Mouse (Mus musculus) neural tube, embryonic 15.5 days (tissue): ENCODE data around the gene Rftn1. TPM values are rescaled to one million over a fixed set of nuclear protein-coding genes. Genes with fewer than 3 reads are reported as not detected.

Source experiments
- ATAC-seq: fragments of 200-750 bp; cut with Nextera tagmentation; 2 replicates; pipeline ENCODE4 v1.8.0; 2017; ENCODE audit warnings: mild to moderate bottlenecking, moderate TSS enrichment, moderate library complexity; ENCODE audit not compliant: low FRiP score
- H3K27ac ChIP-seq: fragments of 300-500 bp; sonication (generic); replicated peaks from 2 replicates; pipeline ENCODE4 v1.5.1; 2015; ENCODE audit warnings: mild to moderate bottlenecking, inconsistent platforms
- H3K27me3 ChIP-seq: fragments of 300-500 bp; sonication (generic); replicated peaks from 2 replicates; pipeline ENCODE4 v1.6.1; 2015; ENCODE audit warnings: inconsistent platforms
- H3K36me3 ChIP-seq: fragments of 300-500 bp; sonication (generic); 2 replicates; pipeline ENCODE4 v1.6.1; 2015; ENCODE audit warnings: inconsistent platforms
- H3K4me1 ChIP-seq: fragments of 300-500 bp; sonication (generic); 2 replicates; pipeline ENCODE4 v1.6.1; 2015; ENCODE audit warnings: inconsistent platforms
- H3K4me2 ChIP-seq: fragments of 300-500 bp; sonication (generic); 2 replicates; pipeline ENCODE4 v1.6.1; 2015; ENCODE audit warnings: inconsistent platforms, mild to moderate bottlenecking, moderate library complexity
- H3K4me3 ChIP-seq: fragments of 300-500 bp; sonication (generic); replicated peaks from 2 replicates; pipeline ENCODE4 v1.5.1; 2015; ENCODE audit warnings: mild to moderate bottlenecking, inconsistent platforms
- H3K9ac ChIP-seq: fragments of 300-500 bp; sonication (generic); replicated peaks from 2 replicates; pipeline ENCODE4 v1.6.1; 2015; ENCODE audit warnings: mild to moderate bottlenecking, inconsistent platforms
- H3K9me3 ChIP-seq: fragments of 300-500 bp; sonication (generic); replicated peaks from 2 replicates; pipeline ENCODE4 v1.6.1; 2016; ENCODE audit warnings: inconsistent platforms
- WGBS: fragments of 180-500 bp; shearing (Covaris S2); methylation state at CpG from one replicate; pipeline ENCODE4 v1.1.7; 2015; ENCODE audit warnings: mixed read lengths; 5-methylcytosine and 5-hydroxymethylcytosine counted together
- polyA plus RNA-seq: library from polyadenylated mRNA; unstranded; fragments of >200 nt; fragmentation: Nextera tagmentation; extraction: Ambion mirVana; gene quantifications from 2 replicates; pipeline ENCODE4 v1.2.1, GENCODE M21; 2015

Rftn1 gene
- polyA plus RNA-seq, 1 experiment from 2014 or later: 17.9 TPM

GRCm38 (mm10) chr17:50142151-50142550 is 48.3 kb downstream of the Rftn1 start:
- Histone ChIP-seq H3K4me2 (no peak overlapping the region), H3K4me1 (peaks cover 6% of the 10 kb centered on the region; the same call in 1 of the 2 replicates), H3K27ac (no peak overlapping the region), H3K9ac (no peak overlapping the region), H3K9me3 (no peaks in the 10 kb centered on the region), H3K4me3 (no peak overlapping the region), H3K27me3 (no peaks in the 10 kb centered on the region), H3K36me3 (no peaks in the 10 kb centered on the region)
- 89% methylated on average over 7 of the region's 7 CpGs for WGBS
- no peak for ATAC-seq

- Histone ChIP-seq H3K36me3 (no peaks in the 10 kb centered on the region), H3K4me1 (peaks cover 5% of the 10 kb centered on the region; the same call in 1 of the 2 replicates), H3K27me3 (no peaks in the 10 kb centered on the region), H3K27ac (no peak overlapping the region), H3K9ac (no peak overlapping the region), H3K9me3 (no peaks in the 10 kb centered on the region), H3K4me2 (no peak overlapping the region), H3K4me3 (no peak overlapping the region)
- ATAC-seq: peak; percentile 53; the same call in 1 of the 2 replicates
- WGBS: 74% methylated on average over 9 of the region's 9 CpGs
These were observed 54.4 kb downstream of the Rftn1 start for GRCm38 (mm10) chr17:50136060-50136459.

GRCm38 (mm10) chr17:50135466-50135865 is 55.0 kb downstream of the Rftn1 start:
- no peak overlapping the region for H3K9ac ChIP-seq
- H3K4me3 ChIP-seq: no peak overlapping the region
- H3K4me2 ChIP-seq: no peak overlapping the region
- no peaks in the 10 kb centered on the region for H3K27me3 ChIP-seq
- no peak overlapping the region for H3K27ac ChIP-seq
- H3K36me3 ChIP-seq: no peaks in the 10 kb centered on the region
- no peak for ATAC-seq
- H3K9me3 ChIP-seq: no peaks in the 10 kb centered on the region
- 80% methylated on average over 10 of the region's 10 CpGs for WGBS
- H3K4me1 ChIP-seq: peaks cover 5% of the 10 kb centered on the region; the same call in 1 of the 2 replicates

- Histone ChIP-seq H3K4me3 (no peak overlapping the region), H3K36me3 (no peaks in the 10 kb centered on the region), H3K27ac (no peak overlapping the region), H3K4me2 (no peak overlapping the region), H3K4me1 (peaks cover 14% of the 10 kb centered on the region), H3K9ac (no peak overlapping the region), H3K27me3 (no peaks in the 10 kb centered on the region), H3K9me3 (no peaks in the 10 kb centered on the region)
- no peak for ATAC-seq
- 55% methylated on average over 4 of the region's 4 CpGs for WGBS
These were observed 58.8 kb downstream of the Rftn1 start for GRCm38 (mm10) chr17:50131698-50132097.

- Histone ChIP-seq H3K27me3 (no peaks in the 10 kb centered on the region), H3K4me2 (no peak overlapping the region), H3K9ac (no peak overlapping the region), H3K27ac (no peak overlapping the region), H3K4me3 (no peak overlapping the region), H3K4me1 (peaks cover 15% of the 10 kb centered on the region), H3K36me3 (no peaks in the 10 kb centered on the region), H3K9me3 (no peaks in the 10 kb centered on the region)
- WGBS: 76% methylated on average over 4 of the region's 4 CpGs
- no peak for ATAC-seq
These were observed 60.1 kb downstream of the Rftn1 start for GRCm38 (mm10) chr17:50130421-50130820.

- peaks cover 15% of the 10 kb centered on the region for H3K4me1 ChIP-seq
- H3K27me3 ChIP-seq: no peaks in the 10 kb centered on the region
- H3K4me2 ChIP-seq: no peak overlapping the region
- no peaks in the 10 kb centered on the region for H3K36me3 ChIP-seq
- no peak overlapping the region for H3K9ac ChIP-seq
- ATAC-seq: no peak
- 56% methylated on average over 3 of the region's 3 CpGs for WGBS
- H3K27ac ChIP-seq: no peak overlapping the region
- no peak overlapping the region for H3K4me3 ChIP-seq
- H3K9me3 ChIP-seq: no peaks in the 10 kb centered on the region
These were observed 62.1 kb downstream of the Rftn1 start for GRCm38 (mm10) chr17:50128392-50128791.

- no peak overlapping the region for H3K4me3 ChIP-seq
- ATAC-seq: peak; percentile 19; the same call in 1 of the 2 replicates
- no peak overlapping the region for H3K9ac ChIP-seq
- 66% methylated on average over 9 of the region's 9 CpGs for WGBS
- no peaks in the 10 kb centered on the region for H3K9me3 ChIP-seq
- H3K36me3 ChIP-seq: no peaks in the 10 kb centered on the region
- peaks cover 15% of the 10 kb centered on the region for H3K4me1 ChIP-seq
- H3K27ac ChIP-seq: peak overlapping the region; percentile 9; the same call in 1 of the 2 replicates
- H3K27me3 ChIP-seq: no peaks in the 10 kb centered on the region
- H3K4me2 ChIP-seq: no peak overlapping the region
These were observed 63.2 kb downstream of the Rftn1 start for GRCm38 (mm10) chr17:50127045-50127813.

GRCm38 (mm10) chr17:50126545-50126944 is 63.9 kb downstream of the Rftn1 start:
- no peak overlapping the region for H3K9ac ChIP-seq
- H3K4me2 ChIP-seq: no peak overlapping the region
- no peaks in the 10 kb centered on the region for H3K9me3 ChIP-seq
- no peaks in the 10 kb centered on the region for H3K36me3 ChIP-seq
- no peaks in the 10 kb centered on the region for H3K27me3 ChIP-seq
- WGBS: 41% methylated on average over 2 of the region's 2 CpGs
- peak overlapping the region; percentile 9; the same call in 1 of the 2 replicates for H3K27ac ChIP-seq
- H3K4me1 ChIP-seq: peaks cover 15% of the 10 kb centered on the region
- no peak overlapping the region for H3K4me3 ChIP-seq
- no peak for ATAC-seq

GRCm38 (mm10) chr17:50125900-50126299 is 64.6 kb downstream of the Rftn1 start:
- no peak for ATAC-seq
- Histone ChIP-seq H3K9me3 (no peaks in the 10 kb centered on the region), H3K36me3 (no peaks in the 10 kb centered on the region), H3K4me1 (peaks cover 15% of the 10 kb centered on the region), H3K4me3 (no peak overlapping the region), H3K27me3 (no peaks in the 10 kb centered on the region), H3K27ac (no peak overlapping the region), H3K4me2 (no peak overlapping the region), H3K9ac (no peak overlapping the region)
- WGBS: 79% methylated on average over 5 of the region's 5 CpGs

- no peak for ATAC-seq
- Histone ChIP-seq H3K4me2 (no peak overlapping the region), H3K4me1 (peaks cover 15% of the 10 kb centered on the region), H3K36me3 (no peaks in the 10 kb centered on the region), H3K27ac (no peak overlapping the region), H3K27me3 (no peaks in the 10 kb centered on the region), H3K9ac (no peak overlapping the region), H3K4me3 (no peak overlapping the region), H3K9me3 (no peaks in the 10 kb centered on the region)
- 82% methylated on average over 3 of the region's 3 CpGs for WGBS
These were observed 65.2 kb downstream of the Rftn1 start for GRCm38 (mm10) chr17:50125245-50125798.

GRCm38 (mm10) chr17:50124708-50125107 is 65.8 kb downstream of the Rftn1 start:
- Histone ChIP-seq H3K9me3 (no peaks in the 10 kb centered on the region), H3K4me3 (no peak overlapping the region), H3K9ac (no peak overlapping the region), H3K27ac (no peak overlapping the region), H3K27me3 (no peaks in the 10 kb centered on the region), H3K4me2 (no peak overlapping the region), H3K4me1 (peaks cover 15% of the 10 kb centered on the region), H3K36me3 (no peaks in the 10 kb centered on the region)
- no peak for ATAC-seq
- 86% methylated on average over 4 of the region's 4 CpGs for WGBS

GRCm38 (mm10) chr17:50122555-50122954 is 67.9 kb downstream of the Rftn1 start:
- H3K9me3 ChIP-seq: no peaks in the 10 kb centered on the region
- no peak overlapping the region for H3K27ac ChIP-seq
- no peaks in the 10 kb centered on the region for H3K27me3 ChIP-seq
- no peak overlapping the region for H3K4me3 ChIP-seq
- ATAC-seq: no peak
- no peak overlapping the region for H3K9ac ChIP-seq
- no peaks in the 10 kb centered on the region for H3K36me3 ChIP-seq
- 78% methylated on average over 8 of the region's 8 CpGs for WGBS
- no peak overlapping the region for H3K4me2 ChIP-seq
- H3K4me1 ChIP-seq: 0 out of 2 replicates have a peak, but pooled peaks cover 6% of the 10 kb centered on the region
